Comparison of ENCODE assay signal across 7 mouse cellular contexts in the genomic region with DNA sequence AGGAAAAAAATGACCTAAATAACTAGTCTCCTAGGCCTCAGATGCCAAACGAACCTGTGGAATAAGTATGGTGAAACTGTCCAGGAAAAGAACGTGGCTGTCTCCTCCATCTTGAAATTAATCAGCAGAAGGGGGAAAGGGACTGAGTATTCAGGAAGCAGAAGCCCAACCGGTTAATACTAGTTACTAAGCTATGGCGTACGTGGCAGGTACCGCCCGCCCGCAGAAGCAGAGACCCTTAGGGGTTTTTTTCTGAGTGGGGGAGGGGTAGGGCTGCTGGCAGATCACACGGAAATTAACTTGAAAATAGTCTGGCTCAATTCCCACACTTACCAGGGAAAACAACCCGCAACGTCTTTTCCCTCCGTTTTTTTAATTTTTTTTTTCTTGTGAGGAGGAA. TPM values are rescaled to one million over a fixed set of nuclear protein-coding genes. Genes with fewer than 3 reads are reported as not detected.
A peak's percentile ranks its signal among the peaks of the same experiment; 100 is the strongest.
DNase-seq lines count a peak whose midpoint lies in the region; ATAC-seq and TF ChIP-seq lines count a peak whose summit lies in the region.

No protein-coding gene starts in this region.

- H3K27me3 ChIP-seq in MEL (ENCODE audit: control insufficient read depth in 1 of 2, insufficient read depth in 2 of 2, low read length in 2 of 2) = no peaks in the 10 kb centered on the region
- peaks cover 17% of the 10 kb centered on the region for H3K27me3 ChIP-seq in embryonic facial prominence, embryonic 13.5 days
- H3K27me3 ChIP-seq in hindbrain, embryonic 11.5 days (ENCODE audit: control insufficient read depth, insufficient read depth, low read length) = peaks cover 2% of the 10 kb centered on the region; the same call in 1 of the 2 replicates
- H3K27me3 ChIP-seq in limb, embryonic 14.5 days (ENCODE audit: control insufficient read depth, insufficient read depth, low read length) = no peaks in the 10 kb centered on the region
- no peaks in the 10 kb centered on the region for H3K27me3 ChIP-seq in myocyte (ENCODE audit: control insufficient read depth, insufficient read depth, insufficient read length)

- H3K79me2 ChIP-seq in MEL (ENCODE audit: control insufficient read depth, insufficient read depth, low read length, poor library complexity) (peaks cover 27% of the 10 kb centered on the region), myocyte (ENCODE audit: control insufficient read depth, insufficient read depth) (peaks cover 49% of the 10 kb centered on the region)

- TF ChIP-seq POLR2A in MEL (IDR thresholded peaks at IDR 0.05; ENCODE audit: control insufficient read depth in 1 of 2, insufficient read depth in 1 of 2, low read depth in 1 of 2, low read length in 2 of 2, poor library complexity in 1 of 2) (no peak), myocyte (IDR thresholded peaks at IDR 0.05; ENCODE audit: insufficient read length, low read depth) (no peak)
- no peak for TF ChIP-seq POLR2A in limb, embryonic 14.5 days (IDR thresholded peaks at IDR 0.05; ENCODE audit: borderline replicate concordance, extremely low read depth, insufficient read depth, insufficient read length)

- WGBS in embryonic facial prominence, embryonic 13.5 days = 17% methylated on average over 12 of the region's 12 CpGs
- 13% methylated on average over 12 of the region's 12 CpGs for WGBS in hindbrain, embryonic 11.5 days
- 20% methylated on average over 12 of the region's 12 CpGs for WGBS in limb, embryonic 14.5 days

- peak overlapping the region; percentile 37 for H3ac ChIP-seq in myocyte (ENCODE audit: control insufficient read depth, insufficient read length)

- H3K9me3 ChIP-seq in MEL (replicated peaks; ENCODE audit: insufficient read depth, low read length) = no peaks in the 10 kb centered on the region
- H3K9me3 ChIP-seq in embryonic facial prominence, embryonic 13.5 days = no peaks in the 10 kb centered on the region
- H3K9me3 ChIP-seq in hindbrain, embryonic 11.5 days (ENCODE audit: control insufficient read depth, low read length) = no peaks in the 10 kb centered on the region
- no peaks in the 10 kb centered on the region for H3K9me3 ChIP-seq in limb, embryonic 14.5 days (ENCODE audit: control insufficient read depth, low read length)

- peaks cover 14 to 17% of the 10 kb centered on the region in 2 experiments for H3K36me3 ChIP-seq in MEL (ENCODE audit: control insufficient read depth in 1 of 2, insufficient read depth in 2 of 2, low read length in 2 of 2)
- H3K36me3 ChIP-seq in embryonic facial prominence, embryonic 13.5 days = no peaks in the 10 kb centered on the region
- H3K36me3 ChIP-seq in hindbrain, embryonic 11.5 days (ENCODE audit: control insufficient read depth, insufficient read depth, low read length) = no peaks in the 10 kb centered on the region
- peaks cover 12% of the 10 kb centered on the region; the same call in 1 of the 2 replicates for H3K36me3 ChIP-seq in limb, embryonic 14.5 days (ENCODE audit: control insufficient read depth, insufficient read depth, low read length)
- H3K36me3 ChIP-seq in myocyte (ENCODE audit: control insufficient read depth, insufficient read depth) = peaks cover 12% of the 10 kb centered on the region

- peak overlapping the region; percentile 88 for H3K27ac ChIP-seq in MEL (ENCODE audit: control insufficient read depth, low read depth, low read length)
- H3K27ac ChIP-seq in embryonic facial prominence, embryonic 13.5 days = peak overlapping the region; percentile 93
- H3K27ac ChIP-seq in hindbrain, embryonic 11.5 days (ENCODE audit: low read depth, low read length) = no peak overlapping the region
- peak overlapping the region; percentile 98 for H3K27ac ChIP-seq in limb, embryonic 14.5 days (replicated peaks; ENCODE audit: low read depth, low read length)

- no peak for ATAC-seq in embryonic facial prominence, embryonic 13.5 days (ENCODE audit: insufficient number of reproducible peaks, insufficient read depth, low FRiP score, low TSS enrichment, low read depth)
- ATAC-seq in hindbrain, embryonic 11.5 days (ENCODE audit: low FRiP score) = no peak
- no peak for ATAC-seq in limb, embryonic 14.5 days (ENCODE audit: low FRiP score, low read depth)

- H3K4me2 ChIP-seq in embryonic facial prominence, embryonic 13.5 days = peak overlapping the region; percentile 57
- H3K4me2 ChIP-seq in hindbrain, embryonic 11.5 days (replicated peaks; ENCODE audit: low read depth, low read length) = peak overlapping the region; percentile 41
- H3K4me2 ChIP-seq in limb, embryonic 14.5 days (replicated peaks; ENCODE audit: low read depth, low read length, severe bottlenecking) = peak overlapping the region; percentile 50
- H3K4me2 ChIP-seq in myocyte (ENCODE audit: low read depth) = peak overlapping the region; percentile 67

- H3K4me3 ChIP-seq in MEL (ENCODE audit: control insufficient read depth in 1 of 2, insufficient read depth in 1 of 2, low read depth in 2 of 2, low read length in 2 of 2) (peak overlapping the region; percentile 56 to 93), myocyte (peak overlapping the region; percentile 79)
- peak overlapping the region; percentile 65 for H3K4me3 ChIP-seq in embryonic facial prominence, embryonic 13.5 days
- H3K4me3 ChIP-seq in hindbrain, embryonic 11.5 days (ENCODE audit: low read depth, low read length) = peak overlapping the region; percentile 73
- peak overlapping the region; percentile 62 for H3K4me3 ChIP-seq in limb, embryonic 14.5 days (replicated peaks; ENCODE audit: low read length)

- H3K9ac ChIP-seq in MEL (ENCODE audit: control insufficient read depth, low read depth, low read length, poor library complexity, severe bottlenecking) = peak overlapping the region; percentile 94
- H3K9ac ChIP-seq in embryonic facial prominence, embryonic 13.5 days = peak overlapping the region; percentile 88
- peak overlapping the region; percentile 38; the same call in 1 of the 2 replicates for H3K9ac ChIP-seq in hindbrain, embryonic 11.5 days (ENCODE audit: low read depth, low read length)
- H3K9ac ChIP-seq in limb, embryonic 14.5 days (ENCODE audit: low read depth, low read length, severe bottlenecking) = peak overlapping the region; percentile 89

- peak; percentile 56 for DNase-seq in CD4-positive, CD25-positive, alpha-beta regulatory T cell, adult 2 months (ENCODE audit: low read depth, low spot score)
- DNase-seq in MEL (ENCODE audit: low read depth, low spot score) = peak; percentile 64
- peak; percentile 51 for DNase-seq in hindbrain, embryonic 11.5 days (ENCODE audit: low spot score)
- DNase-seq in limb, embryonic 14.5 days (ENCODE audit: low spot score) = peak; percentile 62
- no peak for DNase-seq in spleen, postnatal 4 days (ENCODE audit: low spot score in 2 of 2)

- no peak for TF ChIP-seq EP300 in MEL (IDR thresholded peaks at IDR 0.05; ENCODE audit: low read depth in 1 of 2, low read length in 2 of 2)

- no peak for TF ChIP-seq RAD21 in MEL (IDR thresholded peaks at IDR 0.05; ENCODE audit: low read depth, low read length)

- TF ChIP-seq CTCF in MEL (IDR thresholded peaks at IDR 0.05 in 2 of 3, conservative IDR thresholded peaks at IDR 0.05 in 1 of 3; ENCODE audit: control insufficient read depth in 1 of 3, insufficient read depth in 1 of 3, low read depth in 2 of 3, low read length in 3 of 3, poor library complexity in 1 of 3, severe bottlenecking in 1 of 3) = no peak

- H3K4me1 ChIP-seq in MEL (ENCODE audit: control insufficient read depth in 1 of 2, insufficient read depth in 2 of 2, low read length in 2 of 2) = no peaks in the 10 kb centered on the region
- H3K4me1 ChIP-seq in embryonic facial prominence, embryonic 13.5 days = no peaks in the 10 kb centered on the region
- no peaks in the 10 kb centered on the region for H3K4me1 ChIP-seq in hindbrain, embryonic 11.5 days (replicated peaks; ENCODE audit: control insufficient read depth, insufficient read depth, low read length)
- H3K4me1 ChIP-seq in limb, embryonic 14.5 days (ENCODE audit: control insufficient read depth, insufficient read depth, low read length) = no peaks in the 10 kb centered on the region

TF ChIP-seq in MEL, 35 proteins besides CTCF, POLR2A, EP300 and RAD21:
- TF ChIP-seq ZNF384 (IDR thresholded peaks at IDR 0.05; ENCODE audit: low read depth, low read length) (peak; percentile 34; the same call in 1 of the 2 replicates), BHLHE40 (IDR thresholded peaks at IDR 0.05; ENCODE audit: borderline replicate concordance, low read depth, low read length) (no peak), CHD1 (IDR thresholded peaks at IDR 0.05; ENCODE audit: low read depth, low read length) (no peak)
TF ChIP-seq in MEL: peak in this region for 1.

TF ChIP-seq in myocyte, 11 proteins besides CTCF, POLR2A, EP300 and RAD21:
- TF ChIP-seq SRF (IDR thresholded peaks at IDR 0.05; ENCODE audit: control insufficient read depth, insufficient read length, low read depth) = no peak

RNA-seq across cellular contexts. Expression of gene Rlim, which starts 1.0 kb away (rescaled TPM):
- 30.0 and 32.5 TPM in 2 replicates for total RNA-seq in MEL (2012; rRNA removed)
- polyA plus RNA-seq in MEL (2012; ENCODE audit: insufficient read depth in 1 of 2, insufficient read length in 2 of 2, low read depth in 1 of 2, low replicate concordance in 2 of 2, missing spikeins in 1 of 2) = 10 to 100 TPM; 20.8 to 84.2 TPM
- polyA plus RNA-seq in embryonic facial prominence, embryonic 13.5 days (2015; fragmentation: Nextera tagmentation; extraction: Ambion mirVana) = 32.7 and 37.0 TPM in 2 replicates
- 41.0 and 41.1 TPM in 2 replicates for polyA plus RNA-seq in hindbrain, embryonic 11.5 days (2014; fragmentation: Nextera tagmentation; extraction: Ambion mirVana)
- polyA plus RNA-seq in limb, embryonic 14.5 days (2012; rRNA removed) = 19.3 and 21.5 TPM in 2 replicates
- 32.6 and 34.7 TPM in 2 replicates for polyA plus RNA-seq in limb, embryonic 14.5 days (2014; fragmentation: Nextera tagmentation; extraction: Ambion mirVana)
- 6.0 TPM for polyA plus RNA-seq in myocyte (2012; fragmentation: generic; extraction: Trizol)

Comparison
In these comparisons a context has a peak if more than half of its experiments do, and no peak if none do; other contexts are left out.
1. DNase-seq: peak in CD4-positive, CD25-positive, alpha-beta regulatory T cell, adult 2 months (single experiment), MEL (single experiment), hindbrain, embryonic 11.5 days (single experiment) and limb, embryonic 14.5 days (single experiment); none in spleen, postnatal 4 days (0 of 2).
2. H3K9ac ChIP-seq: peak in every context shown above with its lines; median percentile 94 in MEL; 89 in limb, embryonic 14.5 days; 88 in embryonic facial prominence, embryonic 13.5 days; 38 in hindbrain, embryonic 11.5 days.
3. Peak in every context shown above with its lines, with median percentiles within 50 percentile points of each other: H3K4me3 ChIP-seq and H3K4me2 ChIP-seq.